Mouse (Mus musculus) intestine, embryonic 15.5 days (tissue): ENCODE measurements around the gene Rnf111. TPM values are rescaled to one million over a fixed set of nuclear protein-coding genes. Genes with fewer than 3 reads are reported as not detected.
A peak's percentile ranks its signal among the peaks of the same experiment; 100 is the strongest.
"Not testable (repeated sequence)": the region's sequence is repeated elsewhere in the genome, so short reads cannot be mapped to it uniquely, and the experiment has no call there.

Experiments
- ATAC-seq: fragments of 200-750 bp; cut with Nextera tagmentation; 2 replicates; pipeline ENCODE4 v1.8.0; 2017; ENCODE audit warnings: moderate TSS enrichment, moderate library complexity
- H3K27ac ChIP-seq: fragments of 300-500 bp; sonication (generic); 2 replicates; pipeline ENCODE4 v1.5.1; 2015; ENCODE audit warnings: mild to moderate bottlenecking, inconsistent platforms
- H3K27me3 ChIP-seq: fragments of 300-500 bp; sonication (generic); replicated peaks from 2 replicates; pipeline ENCODE4 v1.6.1; 2015; ENCODE audit warnings: inconsistent platforms
- H3K36me3 ChIP-seq: fragments of 300-500 bp; sonication (generic); 2 replicates; pipeline ENCODE4 v1.6.1; 2015; ENCODE audit warnings: inconsistent platforms
- H3K4me1 ChIP-seq: fragments of 300-500 bp; sonication (generic); replicated peaks from 2 replicates; pipeline ENCODE4 v1.6.1; 2015; ENCODE audit warnings: inconsistent platforms
- H3K4me2 ChIP-seq: fragments of 300-500 bp; sonication (generic); replicated peaks from 2 replicates; pipeline ENCODE4 v1.6.1; 2015; ENCODE audit warnings: mild to moderate bottlenecking, inconsistent platforms
- H3K4me3 ChIP-seq: fragments of 300-500 bp; sonication (generic); replicated peaks from 2 replicates; pipeline ENCODE4 v1.5.1; 2015; ENCODE audit warnings: inconsistent platforms
- H3K9ac ChIP-seq: fragments of 300-500 bp; sonication (generic); 2 replicates; pipeline ENCODE4 v1.6.1; 2015; ENCODE audit warnings: inconsistent platforms
- H3K9me3 ChIP-seq: fragments of 300-500 bp; sonication (generic); 2 replicates; pipeline ENCODE4 v1.6.1; 2016; ENCODE audit warnings: inconsistent platforms
- WGBS: fragments of 180-500 bp; shearing (Covaris S2); methylation state at CpG from one replicate; pipeline ENCODE4 v1.1.7; 2015; 5-methylcytosine and 5-hydroxymethylcytosine counted together
- polyA plus RNA-seq: library from polyadenylated mRNA; unstranded; fragments of >200 nt; fragmentation: Nextera tagmentation; extraction: Ambion mirVana; gene quantifications from 2 replicates; pipeline ENCODE4 v1.2.1, GENCODE M21; 2015

Rnf111 gene
- polyA plus RNA-seq = 23.5 and 24.2 TPM in 2 replicates

GRCm38 (mm10) chr9:70503626-70504041, at the start of gene Rnf111:
Gene Rnf111, minus strand, starts transcription at chr9:70503725.
- Histone ChIP-seq H3K4me2 (peak within 1 kb of the TSS; percentile 50), H3K27me3 (no peaks in the 10 kb centered on the region), H3K4me3 (peak within 1 kb of the TSS; percentile 97), H3K27ac (peak within 1 kb of the TSS; percentile 98), H3K9me3 (no peaks in the 10 kb centered on the region), H3K9ac (peak within 1 kb of the TSS; percentile 96), H3K36me3 (no peaks in the 10 kb centered on the region), H3K4me1 (0 out of 2 replicates have a peak, but pooled peaks cover 2% of the 10 kb centered on the region)
- WGBS = under 1% methylated on average over 45 of the region's 45 CpGs
- peak; percentile 97 for ATAC-seq

- H3K9me3 ChIP-seq, H3K4me1 ChIP-seq, H3K27ac ChIP-seq, H3K27me3 ChIP-seq, H3K9ac ChIP-seq, H3K4me2 ChIP-seq, ATAC-seq, H3K4me3 ChIP-seq: not testable (repeated sequence)
- peaks cover 14% of the 10 kb centered on the region for H3K36me3 ChIP-seq
- 100% methylated on average over 2 of the region's 2 CpGs for WGBS
Measured at GRCm38 (mm10) chr9:70552233-70552632, 48.7 kb upstream of the Rnf111 start.

- Histone ChIP-seq H3K4me1 (no peaks in the 10 kb centered on the region), H3K4me2 (no peak overlapping the region), H3K9ac (no peak overlapping the region), H3K27me3 (no peaks in the 10 kb centered on the region), H3K4me3 (no peak overlapping the region), H3K36me3 (peaks cover 14% of the 10 kb centered on the region), H3K9me3 (no peaks in the 10 kb centered on the region), H3K27ac (no peak overlapping the region)
- ATAC-seq = no peak
- WGBS = 91% methylated on average over 1 of the region's 1 CpGs
Measured at GRCm38 (mm10) chr9:70551524-70551923, 48.0 kb upstream of the Rnf111 start.

GRCm38 (mm10) chr9:70548304-70548703, 44.8 kb upstream of the Rnf111 start:
- 72% methylated on average over 4 of the region's 4 CpGs for WGBS
- ATAC-seq = no peak

GRCm38 (mm10) chr9:70546576-70546975, 43.1 kb upstream of the Rnf111 start:
- not testable (repeated sequence) for H3K4me2 ChIP-seq, H3K27me3 ChIP-seq, H3K36me3 ChIP-seq, ATAC-seq, H3K4me1 ChIP-seq, H3K9me3 ChIP-seq, H3K9ac ChIP-seq, H3K27ac ChIP-seq, H3K4me3 ChIP-seq
- 80% methylated on average over 3 of the region's 3 CpGs for WGBS

More at GRCm38 (mm10) chr9:70548304-70548703, 44.8 kb upstream of the Rnf111 start:
- H3K27ac ChIP-seq = no peak overlapping the region
- peaks cover 14% of the 10 kb centered on the region for H3K36me3 ChIP-seq
- 0 out of 2 replicates have a peak, but pooled peaks cover 3% of the 10 kb centered on the region for H3K4me1 ChIP-seq
- no peak overlapping the region for H3K4me2 ChIP-seq
- H3K27me3 ChIP-seq = no peaks in the 10 kb centered on the region
- no peak overlapping the region for H3K4me3 ChIP-seq
- H3K9ac ChIP-seq = no peak overlapping the region
- no peaks in the 10 kb centered on the region for H3K9me3 ChIP-seq

- H3K4me2 ChIP-seq = no peak overlapping the region
- peaks cover 8% of the 10 kb centered on the region; the same call in 1 of the 2 replicates for H3K4me1 ChIP-seq
- H3K9me3 ChIP-seq = no peaks in the 10 kb centered on the region
- H3K4me3 ChIP-seq = no peak overlapping the region
- H3K27ac ChIP-seq = no peak overlapping the region
- H3K9ac ChIP-seq = no peak overlapping the region
- H3K27me3 ChIP-seq = no peaks in the 10 kb centered on the region
- H3K36me3 ChIP-seq = 0 out of 2 replicates have a peak, but pooled peaks cover 5% of the 10 kb centered on the region
- 71% methylated on average over 1 of the region's 1 CpGs for WGBS
- no peak for ATAC-seq
Measured at GRCm38 (mm10) chr9:70544831-70545230, 41.3 kb upstream of the Rnf111 start.

- H3K36me3 ChIP-seq = 0 out of 2 replicates have a peak, but pooled peaks cover 5% of the 10 kb centered on the region
- 44% methylated on average over 5 of the region's 5 CpGs for WGBS
- 0 out of 2 replicates have a peak overlapping the region, but pooled peaks have one; percentile 11 for H3K9ac ChIP-seq
Measured at GRCm38 (mm10) chr9:70543985-70544384, 40.5 kb upstream of the Rnf111 start.

GRCm38 (mm10) chr9:70543048-70543880, 39.7 kb upstream of the Rnf111 start:
- Histone ChIP-seq H3K27ac (peak overlapping the region; percentile 99), H3K9ac (peak overlapping the region; percentile 96), H3K9me3 (no peaks in the 10 kb centered on the region), H3K27me3 (no peaks in the 10 kb centered on the region), H3K4me1 (peaks cover 8% of the 10 kb centered on the region; the same call in 1 of the 2 replicates), H3K4me3 (peak overlapping the region; percentile 93), H3K4me2 (peak overlapping the region; percentile 79), H3K36me3 (0 out of 2 replicates have a peak, but pooled peaks cover 2% of the 10 kb centered on the region)
- ATAC-seq = peak; percentile 68
- under 1% methylated on average over 52 of the region's 64 CpGs for WGBS

More at GRCm38 (mm10) chr9:70543985-70544384, 40.5 kb upstream of the Rnf111 start:
- no peak for ATAC-seq
- Histone ChIP-seq H3K27me3 (no peaks in the 10 kb centered on the region), H3K4me3 (peak overlapping the region; percentile 93), H3K4me1 (peaks cover 8% of the 10 kb centered on the region; the same call in 1 of the 2 replicates), H3K4me2 (peak overlapping the region; percentile 79), H3K27ac (no peak overlapping the region), H3K9me3 (no peaks in the 10 kb centered on the region)

- H3K27ac ChIP-seq = peak within 1 kb of the TSS; percentile 99
- peak within 1 kb of the TSS; percentile 93 for H3K4me3 ChIP-seq
- whole genome bisulfite sequencing = under 1% methylated on average over 75 of the region's 75 CpGs
- H3K4me1 ChIP-seq = peaks cover 8% of the 10 kb centered on the region; the same call in 1 of the 2 replicates
- no peaks in the 10 kb centered on the region for H3K36me3 ChIP-seq
- H3K9me3 ChIP-seq = no peaks in the 10 kb centered on the region
- peak; percentile 96 for ATAC-seq
- no peaks in the 10 kb centered on the region for H3K27me3 ChIP-seq
- H3K9ac ChIP-seq = peak within 1 kb of the TSS; percentile 96
- peak within 1 kb of the TSS; percentile 79 for H3K4me2 ChIP-seq
Measured at GRCm38 (mm10) chr9:70542305-70543041, 38.9 kb upstream of the Rnf111 start, which contains the start of gene Sltm. Gene Sltm, plus strand, starts transcription at chr9:70542754.

GRCm38 (mm10) chr9:70541584-70541983, 38.1 kb upstream of the Rnf111 start:
- peak overlapping the region; percentile 79 for H3K4me2 ChIP-seq
- H3K9ac ChIP-seq = peak overlapping the region; percentile 96; the same call in 1 of the 2 replicates
- no peak overlapping the region for H3K27ac ChIP-seq
- H3K36me3 ChIP-seq = no peaks in the 10 kb centered on the region
- H3K4me1 ChIP-seq = peaks cover 8% of the 10 kb centered on the region; the same call in 1 of the 2 replicates
- H3K9me3 ChIP-seq = no peaks in the 10 kb centered on the region
- H3K27me3 ChIP-seq = no peaks in the 10 kb centered on the region
- peak overlapping the region; percentile 93 for H3K4me3 ChIP-seq
- no peak for ATAC-seq
- WGBS = 8% methylated on average over 6 of the region's 6 CpGs

GRCm38 (mm10) chr9:70533328-70533727, 29.8 kb upstream of the Rnf111 start:
- no peak for ATAC-seq
- Histone ChIP-seq H3K4me1 (no peaks in the 10 kb centered on the region), H3K27ac (no peak overlapping the region), H3K9ac (no peak overlapping the region), H3K4me3 (no peak overlapping the region), H3K27me3 (no peaks in the 10 kb centered on the region), H3K9me3 (no peaks in the 10 kb centered on the region), H3K36me3 (no peaks in the 10 kb centered on the region), H3K4me2 (no peak overlapping the region)
- 65% methylated on average over 3 of the region's 3 CpGs for WGBS

GRCm38 (mm10) chr9:70524366-70524765, 20.8 kb upstream of the Rnf111 start:
- Histone ChIP-seq H3K4me3 (no peak overlapping the region), H3K9me3 (no peaks in the 10 kb centered on the region), H3K9ac (no peak overlapping the region), H3K4me1 (no peaks in the 10 kb centered on the region), H3K36me3 (no peaks in the 10 kb centered on the region), H3K4me2 (no peak overlapping the region), H3K27me3 (no peaks in the 10 kb centered on the region), H3K27ac (no peak overlapping the region)
- 89% methylated on average over 7 of the region's 7 CpGs for WGBS
- no peak for ATAC-seq
